Mouse (Mus musculus) CH12.LX (cell line): ENCODE measurements around the gene Nup210. TPM values are rescaled to one million over a fixed set of nuclear protein-coding genes. Genes with fewer than 3 reads are reported as not detected.

ENCODE experiments used
- DNase-seq: peaks from one replicate; pipeline ENCODE4 v3.0.0-alpha.2; 2013; ENCODE audit errors: extremely low read depth
- H3K27ac ChIP-seq: 2 replicates; pipeline ENCODE4 v1.5.1; 2012; ENCODE audit warnings: low read depth, mild to moderate bottlenecking, control low read depth, moderate library complexity; ENCODE audit not compliant: insufficient read depth
- H3K27me3 ChIP-seq: replicated peaks from 2 replicates; pipeline ENCODE3; 2012; ENCODE audit warnings: inconsistent platforms
- H3K36me3 ChIP-seq, 2 experiments: replicated peaks in 1 of 2; 2 replicates each; pipeline versions ENCODE3 to v1.6.1; 2012; ENCODE audit warnings: inconsistent platforms in 1 of 2, low read length in 1 of 2, mild to moderate bottlenecking in 1 of 2, mixed read lengths in 1 of 2, moderate library complexity in 1 of 2; ENCODE audit not compliant: control insufficient read depth in 1 of 2, insufficient read depth in 1 of 2
- H3K4me1 ChIP-seq, 2 experiments: 2 replicates each; pipeline ENCODE4 v1.6.1; 2012; ENCODE audit warnings: inconsistent platforms in 1 of 2, moderate library complexity in 1 of 2; ENCODE audit not compliant: insufficient read depth in 2 of 2, control insufficient read depth in 1 of 2
- H3K4me2 ChIP-seq: 2 replicates; pipeline ENCODE4 v1.6.1; 2012; ENCODE audit warnings: low read depth, mild to moderate bottlenecking, control low read depth; ENCODE audit not compliant: poor library complexity, insufficient read depth, severe bottlenecking
- H3K4me3 ChIP-seq, 3 experiments: fragments of 150-350 bp in 1 of 3; sonication (generic) in 1 of 3; replicated peaks in 1 of 3; 2 replicates each; pipeline versions ENCODE3 to v1.5.1; 2011 to 2012; ENCODE audit warnings: low read depth in 2 of 3, low read length in 2 of 3, mild to moderate bottlenecking in 2 of 3, moderate library complexity in 2 of 3, control low read depth in 1 of 3, improper control_type of control experiment in 1 of 3, inconsistent platforms in 1 of 3, mixed read lengths in 1 of 3; ENCODE audit not compliant: poor library complexity in 1 of 3
- H3K79me2 ChIP-seq: replicated peaks from 2 replicates; pipeline ENCODE4 v1.6.1; 2012; ENCODE audit warnings: mild to moderate bottlenecking, moderate library complexity; ENCODE audit not compliant: control insufficient read depth, poor library complexity, insufficient read depth, severe bottlenecking; ENCODE audit errors: extremely low read depth
- H3K9ac ChIP-seq: 2 replicates; pipeline ENCODE4 v1.6.1; 2012; ENCODE audit warnings: low read depth, mild to moderate bottlenecking, control low read depth, moderate library complexity; ENCODE audit not compliant: insufficient read depth
- H3K9me3 ChIP-seq: replicated peaks from 2 replicates; pipeline ENCODE3; 2012; ENCODE audit warnings: low read length, inconsistent platforms, mixed read lengths
- BHLHE40 ChIP-seq: IDR thresholded peaks from 2 replicates; pipeline ENCODE4 v1.6.1; 2011; ENCODE audit warnings: mild to moderate bottlenecking, low read depth, low read length, improper control_type of control experiment
- CHD1 ChIP-seq: IDR thresholded peaks from 2 replicates; pipeline ENCODE4 v1.6.1; 2012; ENCODE audit warnings: low read depth, low read length, improper control_type of control experiment, inconsistent platforms
- CTCF ChIP-seq, 2 experiments: IDR thresholded peaks in 1 of 2; conservative IDR thresholded peaks in 1 of 2; 2 replicates each; pipeline ENCODE4 v1.5.1; 2011 to 2012; ENCODE audit warnings: low read depth in 2 of 2, low read length in 2 of 2, improper control_type of control experiment in 1 of 2, inconsistent platforms in 1 of 2, mild to moderate bottlenecking in 1 of 2, moderate library complexity in 1 of 2
- E2F4 ChIP-seq: IDR thresholded peaks from 2 replicates; pipeline ENCODE4 v1.6.1; 2011; ENCODE audit warnings: low read depth, low read length, improper control_type of control experiment; ENCODE audit not compliant: insufficient replicate concordance
- ELF1 ChIP-seq: IDR thresholded peaks from 2 replicates; pipeline ENCODE4 v1.6.1; 2014; ENCODE audit warnings: low read depth, mild to moderate bottlenecking, inconsistent platforms, low read length, improper control_type of control experiment
- EP300 ChIP-seq: IDR thresholded peaks from 2 replicates; pipeline ENCODE4 v1.6.1; 2011; ENCODE audit warnings: low read length, improper control_type of control experiment
- ETS1 ChIP-seq: conservative IDR thresholded peaks from 2 replicates; pipeline ENCODE4 v1.6.1; 2012; ENCODE audit warnings: low read depth, mild to moderate bottlenecking, inconsistent platforms, low read length, improper control_type of control experiment, moderate library complexity
- HCFC1 ChIP-seq: IDR thresholded peaks from 2 replicates; pipeline ENCODE4 v1.6.1; 2012; ENCODE audit warnings: low read depth, mild to moderate bottlenecking, inconsistent platforms, low read length, improper control_type of control experiment
- IRF4 ChIP-seq: IDR thresholded peaks from 2 replicates; pipeline ENCODE4 v1.6.1; 2014; ENCODE audit warnings: low read depth, mild to moderate bottlenecking, inconsistent platforms, low read length, improper control_type of control experiment
- JUN ChIP-seq: IDR thresholded peaks from 2 replicates; pipeline ENCODE4 v1.6.1; 2011; ENCODE audit warnings: low read depth, mild to moderate bottlenecking, low read length, improper control_type of control experiment, moderate library complexity; ENCODE audit not compliant: insufficient read depth
- JUND ChIP-seq: conservative IDR thresholded peaks from 2 replicates; pipeline ENCODE4 v1.6.1; 2011; ENCODE audit warnings: low read depth, low read length, improper control_type of control experiment
- MAZ ChIP-seq: IDR thresholded peaks from 2 replicates; pipeline ENCODE4 v1.6.1; 2012; ENCODE audit warnings: low read depth, mild to moderate bottlenecking, inconsistent platforms, low read length, improper control_type of control experiment, moderate library complexity
- MEF2A ChIP-seq: IDR thresholded peaks from 2 replicates; pipeline ENCODE4 v1.6.1; 2014; ENCODE audit warnings: low read depth, mild to moderate bottlenecking, inconsistent platforms, low read length, improper control_type of control experiment, borderline replicate concordance
- MXI1 ChIP-seq: IDR thresholded peaks from 2 replicates; pipeline ENCODE4 v1.6.1; 2011; ENCODE audit warnings: mild to moderate bottlenecking, low read depth, low read length, improper control_type of control experiment
- NRF1 ChIP-seq: IDR thresholded peaks from 2 replicates; pipeline ENCODE4 v1.6.1; 2014; ENCODE audit warnings: low read depth, mild to moderate bottlenecking, inconsistent platforms, low read length, improper control_type of control experiment, moderate library complexity
- PAX5 ChIP-seq: IDR thresholded peaks from 2 replicates; pipeline ENCODE4 v1.6.1; 2012; ENCODE audit warnings: low read length, inconsistent platforms, mixed read lengths
- POLR2A ChIP-seq: IDR thresholded peaks from 2 replicates; pipeline ENCODE4 v1.6.1; 2011; ENCODE audit warnings: low read depth, mild to moderate bottlenecking, improper control_type of control experiment, low read length
- POLR2AphosphoS2 ChIP-seq: IDR thresholded peaks from 2 replicates; pipeline ENCODE4 v1.6.1; 2011; ENCODE audit warnings: low read depth, low read length, improper control_type of control experiment
- RAD21 ChIP-seq: IDR thresholded peaks from 2 replicates; pipeline ENCODE4 v1.6.1; 2011; ENCODE audit warnings: low read depth, mild to moderate bottlenecking, low read length, improper control_type of control experiment, moderate library complexity
- RCOR1 ChIP-seq: conservative IDR thresholded peaks from 2 replicates; pipeline ENCODE4 v1.6.1; 2012; ENCODE audit warnings: low read depth, mild to moderate bottlenecking, inconsistent platforms, low read length, improper control_type of control experiment
- SIN3A ChIP-seq: IDR thresholded peaks from 2 replicates; pipeline ENCODE4 v1.6.1; 2012; ENCODE audit warnings: low read length, improper control_type of control experiment, inconsistent platforms
- SMC3 ChIP-seq: IDR thresholded peaks from 2 replicates; pipeline ENCODE4 v1.6.1; 2011; ENCODE audit warnings: low read depth, low read length, improper control_type of control experiment
- TCF12 ChIP-seq: IDR thresholded peaks from 2 replicates; pipeline ENCODE4 v1.6.1; 2014; ENCODE audit warnings: low read depth, mild to moderate bottlenecking, inconsistent platforms, low read length, improper control_type of control experiment
- UBTF ChIP-seq: IDR thresholded peaks from 2 replicates; pipeline ENCODE4 v1.6.1; 2012; ENCODE audit warnings: low read depth, mild to moderate bottlenecking, inconsistent platforms, low read length, improper control_type of control experiment, moderate library complexity
- ZC3H11A ChIP-seq: IDR thresholded peaks from 2 replicates; pipeline ENCODE4 v1.6.1; 2012; ENCODE audit warnings: low read depth, mild to moderate bottlenecking, inconsistent platforms, low read length, improper control_type of control experiment
- ZKSCAN1 ChIP-seq: IDR thresholded peaks from 2 replicates; pipeline ENCODE4 v1.6.1; 2012; ENCODE audit warnings: low read depth, inconsistent platforms, low read length, improper control_type of control experiment, borderline replicate concordance
- ZMIZ1 ChIP-seq: IDR thresholded peaks from 2 replicates; pipeline ENCODE4 v1.6.1; 2012; ENCODE audit warnings: low read depth, mild to moderate bottlenecking, inconsistent platforms, low read length, improper control_type of control experiment
- dilution Hi-C: fragments of 300-500 bp; cut with MboI; formaldehyde crosslinking; loops from 2 replicates; pipeline ENCODE4 v1.14.3; 2020; ENCODE audit warnings: low sequenced_read_pairs; ENCODE audit not compliant: extremely low pct_unique_long_range_greater_than_20kb, extremely low pct_ligation_motif_present
- in situ Hi-C: fragments of 300-500 bp; cut with MboI; formaldehyde crosslinking; loops from 3 replicates; pipeline ENCODE4 v1.14.3; 2019; ENCODE audit warnings: low sequenced_read_pairs, low pct_ligation_motif_present, low pct_unique_long_range_greater_than_20kb, mixed read lengths
- polyA plus RNA-seq: library from polyadenylated mRNA; unstranded; fragments of >175 nt; gene quantifications from 2 replicates; pipeline ENCODE4 v1.2.1, GENCODE M21; 2012; ENCODE audit warnings: low read depth; ENCODE audit not compliant: insufficient read length
- total RNA-seq, 2 experiments: library from RNA; depleted of rRNA; stranded (reverse); fragments of 300-350 nt in 1 of 2; fragments of >200 nt in 1 of 2; gene quantifications; 2 replicates each; pipeline ENCODE4 v1.2.3; 2012 to 2014

The Nup210 gene
- total and polyA plus RNA-seq, 3 experiments = 41.9 to 103 (median 73.1) TPM

- in situ Hi-C loops = no loop called here
- no peak for TF ChIP-seq CTCF (conservative IDR thresholded peaks at IDR 0.05 in 1 of 2, IDR thresholded peaks at IDR 0.05 in 1 of 2; ENCODE audit: low read depth in 2 of 2, low read length in 2 of 2)
- no peak for TF ChIP-seq SMC3
- no peak for TF ChIP-seq MXI1
- no peak for TF ChIP-seq TCF12
- TF ChIP-seq BHLHE40 = no peak
- TF ChIP-seq CHD1 = no peak
- no peak for TF ChIP-seq JUND
- TF ChIP-seq ETS1 = no peak
- no peak for TF ChIP-seq MAZ
- no peak for TF ChIP-seq PAX5
- TF ChIP-seq, all 38 proteins: peak for 0
- Histone ChIP-seq H3K4me2 (no peak overlapping the region), H3K27me3 (no peaks in the 10 kb centered on the region), H3K9ac (no peak overlapping the region), H3K9me3 (no peaks in the 10 kb centered on the region), H3K79me2 (no peaks in the 10 kb centered on the region), H3K4me1 (no peaks in the 10 kb centered on the region), H3K4me3 (no peak overlapping the region), H3K36me3 (peaks cover 79 to 93% of the 10 kb centered on the region in 2 experiments), H3K27ac (no peak overlapping the region)
- dilution Hi-C loops = no loop called here
- no peak for DNase-seq
Observed at GRCm38 (mm10) chr6:91048019-91048418, 68.6 kb downstream of the Nup210 start.

GRCm38 (mm10) chr6:91047434-91047833 lies 69.2 kb downstream of the Nup210 start:
- dilution Hi-C loops = no loop called here
- in situ Hi-C loops = no loop called here
- DNase-seq = no peak
- Histone ChIP-seq H3K9me3 (no peaks in the 10 kb centered on the region), H3K27ac (no peak overlapping the region), H3K27me3 (no peaks in the 10 kb centered on the region), H3K36me3 (peaks cover 82 to 93% of the 10 kb centered on the region in 2 experiments), H3K4me1 (no peaks in the 10 kb centered on the region), H3K4me2 (no peak overlapping the region), H3K4me3 (no peak overlapping the region), H3K79me2 (no peaks in the 10 kb centered on the region), H3K9ac (no peak overlapping the region)
- TF ChIP-seq POLR2A (no peak), UBTF (no peak), EP300 (no peak), JUND (no peak), ZMIZ1 (no peak), JUN (no peak)

- H3K9me3 ChIP-seq = no peaks in the 10 kb centered on the region
- H3K27me3 ChIP-seq = no peaks in the 10 kb centered on the region
- dilution Hi-C loops = no loop called here
- peaks cover 85 to 95% of the 10 kb centered on the region in 2 experiments for H3K36me3 ChIP-seq
- H3K9ac ChIP-seq = no peak overlapping the region
- no peak overlapping the region for H3K4me2 ChIP-seq
- H3K4me1 ChIP-seq = no peaks in the 10 kb centered on the region
- DNase-seq = no peak
- TF ChIP-seq JUN (no peak), ETS1 (no peak), ZMIZ1 (no peak), IRF4 (no peak), NRF1 (no peak), E2F4 (no peak), TCF12 (no peak), RAD21 (no peak), CTCF (conservative IDR thresholded peaks at IDR 0.05 in 1 of 2, IDR thresholded peaks at IDR 0.05 in 1 of 2; ENCODE audit: low read depth in 2 of 2, low read length in 2 of 2) (no peak), SIN3A (no peak), RCOR1 (no peak), POLR2AphosphoS2 (no peak), HCFC1 (no peak), UBTF (no peak), ZC3H11A (no peak), ELF1 (no peak), MEF2A (no peak), ZKSCAN1 (no peak)
- in situ Hi-C loops = no loop called here
- H3K4me3 ChIP-seq = no peak overlapping the region
- H3K79me2 ChIP-seq = no peaks in the 10 kb centered on the region
- H3K27ac ChIP-seq = no peak overlapping the region
Observed at GRCm38 (mm10) chr6:91046184-91046583, 70.4 kb downstream of the Nup210 start.
